Comparison of ENCODE assay signal across 9 mouse cellular contexts in genomic region chr1:190045797-190046196, GRCm38 (mm10).
A peak's percentile ranks its signal among the peaks of the same experiment; 100 is the strongest.
DNase-seq lines count a peak whose midpoint lies in the region; ATAC-seq and TF ChIP-seq lines count a peak whose summit lies in the region.
"Had no signal": no experiment of that assay in that cellular context is flagged by ENCODE, and none has a peak within 500 bp of the region (broad histone marks: within the 10 kb centered on the region; RNA-seq: fewer than 3 reads in every experiment).

No protein-coding gene starts in this region.

- H3K4me3 ChIP-seq in embryonic facial prominence, embryonic 10.5 days = no peak overlapping the region
- H3K4me3 ChIP-seq in liver, embryonic 14.5 days (ENCODE audit: insufficient read depth in 1 of 2, low read depth in 2 of 2, low read length in 2 of 2) = no peak overlapping the region
- H3K4me3 ChIP-seq: megakaryocyte, embryonic 14.5 days had no signal

- H3K27ac ChIP-seq in embryonic facial prominence, embryonic 10.5 days (replicated peaks) = no peak overlapping the region
- no peak overlapping the region for H3K27ac ChIP-seq in liver, embryonic 14.5 days

- peak; percentile 8 to 34 for DNase-seq in heart, adult 18-20 months
- DNase-seq in heart, postnatal 25 days (ENCODE audit: low spot score) = no peak
- peak; percentile 55 for DNase-seq in Muller cell, postnatal 12 days (ENCODE audit: inconsistent ontology term)
- peak; percentile 52 for DNase-seq in embryonic facial prominence, embryonic 10.5 days (ENCODE audit: low spot score)
- peak; percentile 13 to 30 for DNase-seq in kidney, adult 8-10 months
- no peak for DNase-seq in liver, embryonic 14.5 days (ENCODE audit: low read depth in 3 of 3, low spot score in 3 of 3)
- peak; percentile 31 for DNase-seq in right cerebral cortex, postnatal 4 days
- no peak for DNase-seq in spleen, postnatal 10 days (ENCODE audit: low spot score in 2 of 2)

- 28% methylated on average over 1 of the region's 1 CpGs for WGBS in embryonic facial prominence, embryonic 10.5 days
- 35% methylated on average over 1 of the region's 1 CpGs for WGBS in liver, embryonic 14.5 days (ENCODE audit: insufficient replicate concordance)

- peaks cover 27% of the 10 kb centered on the region for H3K4me1 ChIP-seq in embryonic facial prominence, embryonic 10.5 days
- peaks cover 0 to 14% of the 10 kb centered on the region in 2 experiments; a peak in 1 of 4 replicates for H3K4me1 ChIP-seq in liver, embryonic 14.5 days (replicated peaks; ENCODE audit: control insufficient read depth in 2 of 2, insufficient read depth in 2 of 2, low read length in 1 of 2)

- H3K9ac ChIP-seq in liver, embryonic 14.5 days (replicated peaks) = no peak overlapping the region

- no peak for TF ChIP-seq EP300 in liver, embryonic 14.5 days (IDR thresholded peaks at IDR 0.05; ENCODE audit: low read depth)

- H3K4me2 ChIP-seq in liver, embryonic 14.5 days (ENCODE audit: low read depth) = no peak overlapping the region

- H3K27me3 ChIP-seq in embryonic facial prominence, embryonic 10.5 days (replicated peaks; ENCODE audit: low read depth, poor library complexity, severe bottlenecking) = peaks cover 7% of the 10 kb centered on the region; the same call in 1 of the 2 replicates
- no peaks in the 10 kb centered on the region for H3K27me3 ChIP-seq in liver, embryonic 14.5 days (ENCODE audit: control insufficient read depth, insufficient read depth, low read length)

- TF ChIP-seq CTCF in liver, embryonic 14.5 days (IDR thresholded peaks at IDR 0.05; ENCODE audit: low read depth) = peak; percentile 56

- intact Hi-C loops in heart, postnatal 25 days (cut with DNase I) = loop anchor here (2.0 to 5.0 kb wide), 4 partner anchors 82 to 751 kb away; no protein-coding TSS in a partner anchor

- ATAC-seq in liver, embryonic 14.5 days (ENCODE audit: insufficient read depth) = no peak

- peaks cover 5% of the 10 kb centered on the region; the same call in 1 of the 2 replicates for H3K9me3 ChIP-seq in embryonic facial prominence, embryonic 10.5 days
- peaks cover 3% of the 10 kb centered on the region; the same call in 1 of the 2 replicates for H3K9me3 ChIP-seq in liver, embryonic 14.5 days (ENCODE audit: control insufficient read depth, low read length)

- no peaks in the 10 kb centered on the region for H3K36me3 ChIP-seq in embryonic facial prominence, embryonic 10.5 days (replicated peaks)
- H3K36me3 ChIP-seq in liver, embryonic 14.5 days (replicated peaks; ENCODE audit: control insufficient read depth, insufficient read depth, low read depth) = no peaks in the 10 kb centered on the region

Comparison
In these comparisons a context has a peak if more than half of its experiments do, and no peak if none do; other contexts are left out.
1. DNase-seq: peak in heart, adult 18-20 months (2 of 2), Muller cell, postnatal 12 days (single experiment), embryonic facial prominence, embryonic 10.5 days (single experiment), kidney, adult 8-10 months (2 of 2) and right cerebral cortex, postnatal 4 days (single experiment); none in heart, postnatal 25 days (single experiment), liver, embryonic 14.5 days (0 of 3) and spleen, postnatal 10 days (0 of 2).